8 mouse cellular contexts compared by ENCODE assay signal in genomic region chr13:99124894-99125570, GRCm38 (mm10). TPM values are rescaled to one million over a fixed set of nuclear protein-coding genes. Genes with fewer than 3 reads are reported as not detected.
DNase-seq lines count a peak whose midpoint lies in the region; ATAC-seq and TF ChIP-seq lines count a peak whose summit lies in the region.

No protein-coding gene starts in this region.

- no peaks in the 10 kb centered on the region for H3K9me3 ChIP-seq in heart, embryonic 10.5 days
- H3K9me3 ChIP-seq in intestine, embryonic 15.5 days: no peaks in the 10 kb centered on the region

- H3K4me3 ChIP-seq in heart, adult 2 months: no peak overlapping the region
- H3K4me3 ChIP-seq in heart, embryonic 10.5 days: no peak overlapping the region
- H3K4me3 ChIP-seq in intestine, embryonic 15.5 days (replicated peaks): no peak overlapping the region

- H3K4me2 ChIP-seq in intestine, embryonic 15.5 days (replicated peaks): no peak overlapping the region

- DNase-seq in heart, adult 2 months: peak; percentile 71 to 88
- no peak for DNase-seq in heart, embryonic 10.5 days (ENCODE audit: low spot score)
- peak; percentile 38 to 52 for DNase-seq in adrenal gland, postnatal 36 days
- DNase-seq in lung, postnatal 25 days (ENCODE audit: low spot score): peak; percentile 87
- no peak for DNase-seq in spleen, postnatal 14 days (ENCODE audit: low spot score in 2 of 2)
- no peak for DNase-seq in thymus, postnatal 14 days

- 39% methylated on average over 10 of the region's 10 CpGs for WGBS in heart, adult 2 months
- 66% methylated on average over 10 of the region's 10 CpGs for WGBS in heart, embryonic 10.5 days
- WGBS in intestine, embryonic 15.5 days: 57% methylated on average over 10 of the region's 10 CpGs

- ATAC-seq in intestine, embryonic 15.5 days: peak; percentile 58
- ATAC-seq in monocyte, adult 5-6 weeks (replicated peaks; ENCODE audit: insufficient number of reproducible peaks, low FRiP score, low TSS enrichment, poor library complexity, severe bottlenecking): no peak

- H3K9ac ChIP-seq in heart, adult 2 months (ENCODE audit: low read depth, low read length): no peak overlapping the region
- H3K9ac ChIP-seq in intestine, embryonic 15.5 days: no peak overlapping the region

- H3K36me3 ChIP-seq in heart, adult 2 months (ENCODE audit: control insufficient read depth, insufficient read depth, low read length): no peaks in the 10 kb centered on the region
- no peaks in the 10 kb centered on the region for H3K36me3 ChIP-seq in heart, embryonic 10.5 days
- no peaks in the 10 kb centered on the region for H3K36me3 ChIP-seq in intestine, embryonic 15.5 days

- intact Hi-C loops in heart, adult 2 months (cut with DNase I): loop anchor here (1.0 to 5.0 kb wide), 5 partner anchors 44 to 257 kb away; no protein-coding TSS in a partner anchor

- TF ChIP-seq EP300 in heart, adult 2 months (IDR thresholded peaks at IDR 0.05; ENCODE audit: insufficient read depth, low read depth, low read length): peak; percentile 100

- H3K79me2 ChIP-seq in heart, adult 2 months (replicated peaks; ENCODE audit: control insufficient read depth, insufficient read depth, low read length): no peaks in the 10 kb centered on the region

- no peak for TF ChIP-seq CTCF in heart, adult 2 months (IDR thresholded peaks at IDR 0.05)

- no peaks in the 10 kb centered on the region for H3K27me3 ChIP-seq in heart, adult 2 months (ENCODE audit: control insufficient read depth, insufficient read depth, low read length)
- H3K27me3 ChIP-seq in heart, embryonic 10.5 days (ENCODE audit: insufficient read depth, poor library complexity, severe bottlenecking): no peaks in the 10 kb centered on the region
- no peaks in the 10 kb centered on the region for H3K27me3 ChIP-seq in intestine, embryonic 15.5 days (replicated peaks)

- H3K27ac ChIP-seq in heart, adult 2 months: peak overlapping the region; percentile 66
- no peak overlapping the region for H3K27ac ChIP-seq in heart, embryonic 10.5 days
- H3K27ac ChIP-seq in intestine, embryonic 15.5 days: 0 out of 2 replicates have a peak overlapping the region, but pooled peaks have one; percentile 40

- peaks cover 16% of the 10 kb centered on the region for H3K4me1 ChIP-seq in heart, adult 2 months (ENCODE audit: control insufficient read depth, insufficient read depth, low read length)
- peaks cover 19% of the 10 kb centered on the region for H3K4me1 ChIP-seq in heart, embryonic 10.5 days
- H3K4me1 ChIP-seq in intestine, embryonic 15.5 days (replicated peaks): peaks cover 6% of the 10 kb centered on the region; the same call in 1 of the 2 replicates

- TF ChIP-seq POLR2A in heart, adult 2 months (IDR thresholded peaks at IDR 0.05; ENCODE audit: insufficient read depth, low read depth, low read length): peak; percentile 40; the same call in 1 of the 2 replicates

RNA-seq across cellular contexts. Expression of gene Zfp366, which starts 59.6 kb away (rescaled TPM):
- total RNA-seq in heart, adult 2 months (2021): 10 to 100 TPM in 1 of 2 experiments, 1 to 10 TPM in 1; 9.7 to 14.4 TPM
- polyA plus RNA-seq in heart, adult 2 months (2012; rRNA removed): 5.0 and 7.8 TPM in 2 replicates
- 0.10 and 0.14 TPM in 2 replicates for polyA plus RNA-seq in heart, embryonic 10.5 days (2016; fragmentation: Nextera tagmentation; extraction: Ambion mirVana)
- 10 to 100 TPM in 1 of 2 experiments, 1 to 10 TPM in 1; 3.4 to 10.1 TPM for total RNA-seq in adrenal gland, postnatal 36 days (2021)
- 0.48 and 0.49 TPM in 2 replicates for polyA plus RNA-seq in intestine, embryonic 15.5 days (2015; fragmentation: Nextera tagmentation; extraction: Ambion mirVana)
- total RNA-seq in monocyte, adult 5-6 weeks (2017): under 0.01 to 0.10 TPM in 2 of 3 replicates, not detected in the other

Comparison
In these comparisons a context has a peak if more than half of its experiments do, and no peak if none do; other contexts are left out.
1. DNase-seq: peak in heart, adult 2 months (2 of 2), adrenal gland, postnatal 36 days (2 of 2) and lung, postnatal 25 days (single experiment); none in heart, embryonic 10.5 days (single experiment), spleen, postnatal 14 days (0 of 2) and thymus, postnatal 14 days (single experiment).